Mouse (Mus musculus) hindbrain, embryonic 16.5 days (tissue): ENCODE data around the gene Ly6g6f. TPM values are rescaled to one million over a fixed set of nuclear protein-coding genes. Genes with fewer than 3 reads are reported as not detected.

Experiments
- ATAC-seq: fragments of 200-750 bp; cut with Nextera tagmentation; 2 replicates; pipeline ENCODE4 v1.8.0; 2017; ENCODE audit warnings: moderate TSS enrichment, moderate library complexity
- H3K27ac ChIP-seq: fragments of 300-500 bp; sonication (generic); 2 replicates; pipeline ENCODE4 v1.5.1; 2014; ENCODE audit warnings: low read depth, mild to moderate bottlenecking, control low read depth, low read length, moderate library complexity
- H3K27me3 ChIP-seq: fragments of 300-500 bp; sonication (generic); replicated peaks from 2 replicates; pipeline ENCODE4 v1.6.1; 2014; ENCODE audit warnings: low read length; ENCODE audit not compliant: control insufficient read depth, insufficient read depth
- H3K36me3 ChIP-seq: fragments of 300-500 bp; sonication (generic); 2 replicates; pipeline ENCODE4 v1.6.1; 2014; ENCODE audit warnings: mild to moderate bottlenecking, low read length, moderate library complexity, mixed read lengths; ENCODE audit not compliant: control insufficient read depth, insufficient read depth
- H3K4me1 ChIP-seq: fragments of 300-500 bp; sonication (generic); 2 replicates; pipeline ENCODE4 v1.6.1; 2014; ENCODE audit warnings: low read depth, low read length; ENCODE audit not compliant: control insufficient read depth, insufficient read depth
- H3K4me2 ChIP-seq: fragments of 300-500 bp; sonication (generic); 2 replicates; pipeline ENCODE4 v1.6.1; 2014; ENCODE audit warnings: mild to moderate bottlenecking, low read length, control low read depth, moderate library complexity
- H3K4me3 ChIP-seq: fragments of 300-500 bp; sonication (generic); 2 replicates; pipeline ENCODE4 v1.5.1; 2014; ENCODE audit warnings: mild to moderate bottlenecking, low read length, control low read depth, moderate library complexity
- H3K9ac ChIP-seq: fragments of 300-500 bp; sonication (generic); 2 replicates; pipeline ENCODE4 v1.6.1; 2014; ENCODE audit warnings: low read depth, mild to moderate bottlenecking, control low read depth, low read length, moderate library complexity
- H3K9me3 ChIP-seq: fragments of 300-500 bp; sonication (generic); 2 replicates; pipeline ENCODE4 v1.6.1; 2014; ENCODE audit warnings: mild to moderate bottlenecking, low read length, moderate library complexity; ENCODE audit not compliant: control insufficient read depth
- WGBS: fragments of 180-500 bp; shearing (Covaris S2); extraction: QIAGEN DNeasy Blood & Tissue Kit; methylation state at CpG from one replicate; pipeline ENCODE4 v1.1.7; 2014; 5-methylcytosine and 5-hydroxymethylcytosine counted together
- polyA plus RNA-seq: library from polyadenylated mRNA; unstranded; fragments of >200 nt; fragmentation: Nextera tagmentation; extraction: Ambion mirVana; gene quantifications from 2 replicates; pipeline ENCODE4 v1.2.1, GENCODE M21; 2015

Ly6g6f gene
- polyA plus RNA-seq, 1 experiment from 2014 or later, result not detected

- no peak overlapping the region for H3K9ac ChIP-seq
- no peak for ATAC-seq
- no peak overlapping the region for H3K4me3 ChIP-seq
- WGBS, result 92% methylated on average over 11 of the region's 11 CpGs
- H3K9me3 ChIP-seq, result no peaks in the 10 kb centered on the region
- peaks cover 10% of the 10 kb centered on the region for H3K4me1 ChIP-seq
- H3K27ac ChIP-seq, result no peak overlapping the region
- no peaks in the 10 kb centered on the region for H3K36me3 ChIP-seq
- H3K27me3 ChIP-seq, result no peaks in the 10 kb centered on the region
- no peak overlapping the region for H3K4me2 ChIP-seq
Measured at GRCm38 (mm10) chr17:35031272-35031671, 54.1 kb downstream of the Ly6g6f start.

Other genes starting within 250 kb of the Ly6g6f start
- gene Stk19, start 248.7 kb downstream of the Ly6g6f start, polyA plus RNA-seq, result 41.2 and 43.1 TPM in 2 replicates
- gene Dxo, start 248.6 kb downstream of the Ly6g6f start, polyA plus RNA-seq, result 68.4 and 68.9 TPM in 2 replicates
- 57.1 and 62.6 TPM in 2 replicates for gene Skiv2l, start 235.4 kb downstream of the Ly6g6f start, polyA plus RNA-seq
- gene Nelfe, start 235.2 kb downstream of the Ly6g6f start, polyA plus RNA-seq, result 78.9 and 83.3 TPM in 2 replicates
- gene Cfb, start 223.1 kb downstream of the Ly6g6f start, polyA plus RNA-seq, result 1.6 and 2.1 TPM in 2 replicates
- 9.2 and 9.6 TPM in 2 replicates for gene Zbtb12, start 206.1 kb downstream of the Ly6g6f start, polyA plus RNA-seq
- not detected in 2 replicates for gene Gm20547, start 203.6 kb downstream of the Ly6g6f start, polyA plus RNA-seq
- 1.8 and 2.8 TPM in 2 replicates for gene C2, start 187.3 kb downstream of the Ly6g6f start, polyA plus RNA-seq
- 81.9 and 95.3 TPM in 2 replicates for gene Ehmt2, start 187.1 kb downstream of the Ly6g6f start, polyA plus RNA-seq
- gene Slc44a4, start 171.1 kb downstream of the Ly6g6f start, polyA plus RNA-seq, result 0.21 TPM in 1 of 2 replicates, not detected in the other
- 41.7 and 42.1 TPM in 2 replicates for gene Neu1, start 154.4 kb downstream of the Ly6g6f start, polyA plus RNA-seq
- gene Hspa1b, start 126.4 kb downstream of the Ly6g6f start, polyA plus RNA-seq, result 0.45 and 0.74 TPM in 2 replicates
- not detected in 2 replicates for gene Gm20481, start 115.7 kb downstream of the Ly6g6f start, polyA plus RNA-seq
- 15.3 and 18.1 TPM in 2 replicates for gene Hspa1a, start 113.5 kb downstream of the Ly6g6f start, polyA plus RNA-seq
- 1.4 and 1.6 TPM in 2 replicates for gene Hspa1l, start 112.9 kb downstream of the Ly6g6f start, polyA plus RNA-seq
- gene Lsm2, start 103.7 kb downstream of the Ly6g6f start, polyA plus RNA-seq, result 106 and 113 TPM in 2 replicates
- 50.7 and 61.7 TPM in 2 replicates for gene Vars, start 84.6 kb downstream of the Ly6g6f start, polyA plus RNA-seq
- gene Vwa7, start 69.0 kb downstream of the Ly6g6f start, polyA plus RNA-seq, result 0.08 and 0.19 TPM in 2 replicates
- gene Sapcd1, start 57.6 kb downstream of the Ly6g6f start, polyA plus RNA-seq, result 1.7 TPM in 2 replicates
- gene Msh5, start 38.9 kb downstream of the Ly6g6f start, polyA plus RNA-seq, result 1.8 and 2.5 TPM in 2 replicates
- 85.2 and 88.5 TPM in 2 replicates for gene Clic1, start 35.6 kb downstream of the Ly6g6f start, polyA plus RNA-seq
- gene Ddah2, start 26.6 kb downstream of the Ly6g6f start, polyA plus RNA-seq, result 338 and 363 TPM in 2 replicates
- gene Ly6g6c, start 20.2 kb downstream of the Ly6g6f start, polyA plus RNA-seq, result not detected in 2 replicates
- 0.13 and 0.21 TPM in 2 replicates for gene Mpig6b, start 19.4 kb downstream of the Ly6g6f start, polyA plus RNA-seq
- 0.16 and 0.34 TPM in 2 replicates for gene Ly6g6e, start 8.7 kb downstream of the Ly6g6f start, polyA plus RNA-seq
- 0.68 and 1.0 TPM in 2 replicates for gene Ly6g6d, start 7.5 kb downstream of the Ly6g6f start, polyA plus RNA-seq
- gene Abhd16a, start 3.7 kb upstream of the Ly6g6f start, polyA plus RNA-seq, result 113 and 115 TPM in 2 replicates
- not detected in 2 replicates for gene Ly6g5c, start 22.7 kb upstream of the Ly6g6f start, polyA plus RNA-seq
- gene Ly6g5b, start 29.8 kb upstream of the Ly6g6f start, polyA plus RNA-seq, result 0.93 and 1.5 TPM in 2 replicates
- 20.7 and 23.7 TPM in 2 replicates for gene Gpank1, start 35.8 kb upstream of the Ly6g6f start, polyA plus RNA-seq
- 319 and 346 TPM in 2 replicates for gene Csnk2b, start 36.4 kb upstream of the Ly6g6f start, polyA plus RNA-seq
- gene D17H6S53E, start 40.8 kb upstream of the Ly6g6f start, polyA plus RNA-seq, result 8.9 TPM in 2 replicates
- not detected in 2 replicates for gene Apom, start 46.4 kb upstream of the Ly6g6f start, polyA plus RNA-seq
- 50.9 and 65.2 TPM in 2 replicates for gene Bag6, start 49.6 kb upstream of the Ly6g6f start, polyA plus RNA-seq
- gene Prrc2a, start 79.3 kb upstream of the Ly6g6f start, polyA plus RNA-seq, result 138 and 153 TPM in 2 replicates
- 5.6 and 10.1 TPM in 2 replicates for gene Aif1, start 90.5 kb upstream of the Ly6g6f start, polyA plus RNA-seq
- gene Lst1, start 102.8 kb upstream of the Ly6g6f start, polyA plus RNA-seq, result 4.8 and 7.3 TPM in 2 replicates
- 1.1 and 1.2 TPM in 2 replicates for gene Ltb, start 108.8 kb upstream of the Ly6g6f start, polyA plus RNA-seq
- not detected in 2 replicates for gene Tnf, start 116.4 kb upstream of the Ly6g6f start, polyA plus RNA-seq
- gene Lta, start 119.7 kb upstream of the Ly6g6f start, polyA plus RNA-seq, result 0.37 and 0.80 TPM in 2 replicates
- 0.34 and 0.45 TPM in 2 replicates for gene Gm16181, start 135.2 kb upstream of the Ly6g6f start, polyA plus RNA-seq
- 140 and 151 TPM in 2 replicates for gene Atp6v1g2, start 148.1 kb upstream of the Ly6g6f start, polyA plus RNA-seq
- 9.8 and 10.1 TPM in 2 replicates for gene Nfkbil1, start 150.2 kb upstream of the Ly6g6f start, polyA plus RNA-seq
- 331 and 355 TPM in 2 replicates for gene Ddx39b, start 156.1 kb upstream of the Ly6g6f start, polyA plus RNA-seq
- gene H2-D1, start 177.1 kb upstream of the Ly6g6f start, polyA plus RNA-seq, result 125 and 134 TPM in 2 replicates
- 0.64 and 0.67 TPM in 2 replicates for gene H2-Q1, start 234.8 kb upstream of the Ly6g6f start, polyA plus RNA-seq